Mouse (Mus musculus): ENCODE data around the gene Abcg5.

Gene Abcg5

GRCm38 (mm10) chr17:84615811-84616210 lies 67.0 kb downstream of the Abcg5 start:
- DNase-seq (ENCODE audit: inconsistent age in 2 of 2, low spot score in 1 of 2): no peak

- DNase-seq (ENCODE audit: inconsistent age in 2 of 2, low spot score in 1 of 2): peak in 1 of 2 experiments; percentile 32
Measured at GRCm38 (mm10) chr17:84611971-84612370, 70.8 kb downstream of the Abcg5 start.

- no peak for DNase-seq (ENCODE audit: inconsistent age in 2 of 2, low spot score in 1 of 2)
Measured at GRCm38 (mm10) chr17:84611500-84611899, 71.3 kb downstream of the Abcg5 start.

- no peak for DNase-seq (ENCODE audit: inconsistent age in 2 of 2, low spot score in 1 of 2)
Measured at GRCm38 (mm10) chr17:84608606-84609005, 74.2 kb downstream of the Abcg5 start.
